Mouse (Mus musculus): ENCODE measurements around the gene Prkcb.

Prkcb gene

DNA sequence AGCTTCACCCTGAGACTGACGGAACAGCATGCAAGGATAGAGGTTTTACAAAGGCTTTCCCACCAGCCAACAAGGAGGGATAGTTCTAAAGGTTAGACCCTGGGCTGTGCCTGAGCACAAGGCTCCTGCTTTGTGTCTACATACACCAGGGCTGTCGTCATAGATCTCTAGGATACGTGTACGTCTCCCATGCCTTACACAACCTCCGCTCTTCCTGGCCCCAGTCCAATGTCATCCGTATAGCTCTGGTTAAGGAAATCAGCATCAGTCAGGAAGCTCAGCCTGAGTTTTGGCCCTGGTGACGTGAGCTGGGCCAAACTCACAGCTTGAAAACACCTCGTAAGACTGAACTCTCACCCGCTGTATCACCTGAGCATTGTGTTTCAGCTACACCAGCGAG lies 307.3 kb downstream of the Prkcb start:
- in situ Hi-C loops (cut with MboI) = no loop called here

DNA sequence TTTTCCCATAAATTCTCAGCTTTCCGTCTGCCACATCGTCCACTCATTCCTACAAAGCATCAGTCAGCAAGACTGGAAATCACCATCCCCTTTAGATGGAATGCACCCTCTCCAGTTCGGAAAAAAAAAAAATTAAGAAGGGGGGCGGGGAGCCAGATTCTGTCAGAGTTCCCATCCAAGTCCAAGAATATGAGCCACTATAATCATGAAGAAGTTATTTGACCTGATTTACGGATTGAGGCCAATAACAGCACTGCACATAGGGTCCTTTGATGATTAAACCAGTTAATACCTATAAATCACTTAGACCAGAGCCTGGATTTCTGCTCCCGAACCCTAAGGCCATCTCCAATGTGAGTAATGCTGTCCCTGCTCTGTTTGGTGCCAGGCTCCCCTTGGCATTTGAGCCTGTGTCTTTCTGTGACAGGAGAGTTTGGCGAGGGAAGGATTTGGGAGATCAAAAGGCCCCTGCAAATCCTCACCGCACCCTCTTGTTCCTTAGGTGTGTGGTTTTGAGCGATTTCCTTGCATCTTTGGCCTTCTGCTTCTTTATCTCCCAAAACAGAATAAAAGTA lies 308.1 kb downstream of the Prkcb start:
- in situ Hi-C loops (cut with MboI) = no loop called here

DNA sequence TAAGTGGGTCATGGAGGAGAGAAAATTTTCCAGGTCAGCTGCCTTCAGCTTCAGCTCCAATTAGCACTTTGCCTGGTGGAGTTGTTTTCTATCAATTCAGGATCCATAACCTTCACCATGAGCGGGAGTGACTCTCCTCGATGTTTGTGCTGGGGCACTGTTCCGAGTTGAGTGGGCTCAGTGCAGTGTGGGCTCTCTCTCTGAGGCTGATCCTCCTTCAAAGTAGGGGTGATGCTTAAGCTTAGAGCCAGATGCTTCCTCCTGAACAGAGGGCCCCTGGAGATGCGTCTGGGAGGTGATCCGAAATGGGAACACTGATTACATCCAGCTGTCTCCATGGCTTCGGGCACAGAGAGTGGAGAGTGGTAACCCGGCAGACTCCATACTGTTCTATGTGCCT lies 308.8 kb downstream of the Prkcb start:
- in situ Hi-C loops (cut with MboI) = no loop called here

DNA sequence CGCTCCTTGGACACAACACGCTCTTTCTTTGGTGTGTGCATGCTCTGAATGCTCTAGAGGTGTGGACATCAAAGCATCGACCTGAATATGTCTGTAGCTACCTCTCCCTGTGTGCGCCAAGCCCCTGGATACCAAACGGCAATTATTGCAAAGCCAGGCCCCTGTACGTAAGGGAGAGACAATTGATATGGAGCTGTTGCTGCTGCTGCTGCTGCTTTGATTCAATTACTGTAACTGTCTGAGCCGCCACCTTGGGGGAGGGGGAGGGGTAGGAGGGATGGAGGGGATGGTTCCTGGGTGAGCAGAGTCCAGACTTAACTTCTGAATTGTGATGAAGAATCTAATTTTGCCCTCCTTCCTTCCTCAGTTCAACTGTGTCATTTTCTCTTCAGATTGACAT lies 312.3 kb downstream of the Prkcb start:
- in situ Hi-C loops (cut with MboI) = no loop called here

DNA sequence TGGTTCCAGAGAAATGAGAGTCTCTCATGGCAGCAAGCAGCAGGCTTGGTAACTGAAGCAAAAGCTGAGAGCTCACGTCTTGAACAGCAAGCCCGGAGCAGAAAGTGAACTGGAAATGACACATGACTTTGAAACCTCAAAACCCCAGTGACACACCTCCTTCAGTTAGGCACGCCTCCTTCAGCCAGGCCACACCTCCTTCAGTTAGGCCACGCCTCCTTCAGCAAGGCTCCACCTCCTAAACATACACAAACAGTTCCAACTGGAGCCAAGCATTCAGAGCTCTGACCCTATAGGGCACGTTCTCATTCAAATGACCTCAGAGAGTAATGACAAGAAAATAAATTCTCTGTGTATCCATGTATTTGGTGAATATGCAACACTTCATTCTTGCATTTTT lies 316.5 kb downstream of the Prkcb start:
- in situ Hi-C loops (cut with MboI) = no loop called here

DNA sequence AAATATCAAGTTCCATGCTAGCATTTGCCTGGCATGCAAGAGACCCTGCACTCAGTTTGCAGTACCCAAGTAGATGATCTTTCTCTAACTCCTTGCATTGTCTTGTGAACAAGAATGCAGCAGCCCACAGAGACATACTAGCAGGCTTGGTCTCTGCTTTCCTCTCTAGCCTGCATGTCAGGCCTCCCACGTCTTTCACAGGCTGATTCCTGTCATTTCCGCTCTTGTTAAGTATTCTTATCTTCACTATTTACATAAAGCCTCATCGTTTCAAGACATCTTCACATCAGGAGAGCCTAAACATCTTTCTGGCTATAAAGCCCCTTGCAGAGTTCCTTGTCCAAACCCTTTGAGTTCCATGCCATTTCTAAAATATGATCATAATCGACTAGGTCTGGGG lies 320.9 kb downstream of the Prkcb start:
- in situ Hi-C loops (cut with MboI) = no loop called here

DNA sequence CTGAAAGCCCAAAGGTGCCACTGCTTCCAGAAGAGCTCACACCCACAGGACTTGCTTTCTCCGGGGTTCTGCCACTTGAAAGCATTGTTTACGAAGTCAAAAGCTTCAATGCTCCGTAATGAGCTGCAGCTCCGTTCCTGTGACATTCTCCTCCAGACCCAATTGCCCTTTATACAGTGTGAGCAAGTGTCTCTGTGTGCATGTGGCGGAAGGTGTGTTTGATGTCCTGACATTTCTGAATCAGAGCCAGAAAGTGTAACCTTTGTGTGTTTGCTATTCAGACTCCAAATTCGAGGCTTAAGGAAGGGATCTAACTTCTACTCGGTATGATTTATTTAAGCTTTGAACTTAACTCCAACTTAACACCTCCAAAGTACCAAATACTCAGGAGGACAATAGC lies 321.6 kb downstream of the Prkcb start:
- in situ Hi-C loops (cut with MboI) = no loop called here

DNA sequence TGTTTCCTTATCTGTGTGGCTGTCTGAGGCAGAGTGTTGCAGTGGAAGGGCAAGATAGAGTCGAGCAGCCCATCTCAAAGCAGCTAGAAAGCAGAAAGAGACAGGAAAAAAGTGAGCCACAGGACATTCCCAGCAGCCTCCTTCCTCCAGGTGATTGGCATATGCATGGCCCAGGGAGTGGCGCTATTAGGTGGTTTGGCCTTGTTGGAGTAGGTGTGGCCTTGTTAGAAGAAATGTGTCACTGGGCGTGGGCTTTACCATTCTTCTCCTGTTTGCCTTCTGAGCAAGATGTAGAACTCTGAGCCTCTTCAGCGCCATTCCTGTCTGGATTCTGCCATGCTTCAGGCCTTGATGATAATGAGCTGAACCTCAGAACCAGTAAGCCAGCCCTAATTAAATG lies 325.3 kb downstream of the Prkcb start:
- in situ Hi-C loops (cut with MboI) = no loop called here

DNA sequence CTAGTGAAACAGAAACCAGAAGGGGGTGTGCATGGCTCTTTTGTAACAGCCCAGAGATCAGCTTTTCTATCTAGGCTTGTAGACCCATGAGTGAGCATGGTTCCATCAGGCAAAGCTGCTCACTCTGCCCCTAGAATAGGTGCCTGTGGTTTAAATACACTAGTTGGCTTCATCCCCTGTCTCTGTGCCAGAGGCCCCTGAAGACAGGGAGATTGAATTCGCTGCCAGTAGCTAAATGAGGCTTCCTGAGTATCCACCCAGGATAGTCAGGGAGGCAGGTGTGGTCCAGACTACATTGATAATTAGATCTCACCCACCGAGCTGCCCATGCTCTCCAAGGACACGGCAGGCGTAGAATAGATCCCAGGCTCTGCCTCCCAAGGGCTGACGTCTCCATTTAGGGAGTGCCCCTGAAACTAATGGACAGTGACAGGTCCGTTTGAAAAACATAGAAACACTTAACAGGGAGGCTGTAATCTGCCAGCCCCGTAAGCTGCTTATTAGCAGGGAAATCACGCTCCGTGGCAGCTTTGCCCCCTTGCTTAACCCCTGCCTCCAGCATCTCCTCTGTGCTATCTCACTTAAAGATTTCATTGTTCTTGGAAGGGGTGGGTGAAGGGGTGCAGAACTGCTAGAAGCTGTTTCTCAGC lies 333.7 kb downstream of the Prkcb start:
- in situ Hi-C loops (cut with MboI) = no loop called here

DNA sequence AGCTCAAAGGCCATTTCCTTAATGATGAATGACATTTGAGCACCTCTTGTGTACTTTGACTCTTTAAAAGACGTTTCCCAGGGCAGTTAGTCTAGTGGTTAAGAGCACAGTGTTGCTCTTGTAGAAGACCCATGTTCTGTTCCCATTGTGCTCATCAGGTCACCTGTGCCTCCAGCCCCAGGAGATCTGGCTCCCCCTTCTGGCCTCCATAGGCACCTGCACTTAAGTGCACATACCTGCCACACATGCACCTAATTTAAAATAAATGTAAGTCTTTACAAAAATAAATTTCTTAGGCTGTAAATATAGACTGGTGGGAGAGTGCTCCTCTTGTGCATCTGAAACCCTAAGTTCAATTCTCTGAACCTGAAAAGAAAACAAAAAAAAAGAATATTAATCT lies 335.2 kb downstream of the Prkcb start:
- in situ Hi-C loops (cut with MboI) = no loop called here

DNA sequence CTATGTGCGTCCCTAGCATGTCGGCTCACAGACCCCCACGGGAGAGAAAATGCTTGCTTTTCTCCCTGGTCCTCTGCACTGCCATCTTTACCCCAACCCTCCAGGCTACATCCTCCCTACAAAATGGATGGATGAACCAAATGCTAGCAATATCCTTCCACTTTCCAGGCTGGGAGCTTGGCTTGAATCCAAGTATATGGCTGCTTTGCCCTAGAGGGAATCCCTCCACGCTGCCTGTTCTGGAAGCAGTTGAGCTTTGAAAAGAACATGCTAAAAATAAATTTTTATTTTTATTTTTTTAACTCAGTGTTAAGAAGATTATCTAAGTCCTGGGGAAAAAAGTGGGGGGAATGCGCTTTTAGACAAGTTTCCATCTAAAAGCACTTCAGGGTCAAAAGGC lies 339.5 kb downstream of the Prkcb start:
- in situ Hi-C loops (cut with MboI) = no loop called here

DNA sequence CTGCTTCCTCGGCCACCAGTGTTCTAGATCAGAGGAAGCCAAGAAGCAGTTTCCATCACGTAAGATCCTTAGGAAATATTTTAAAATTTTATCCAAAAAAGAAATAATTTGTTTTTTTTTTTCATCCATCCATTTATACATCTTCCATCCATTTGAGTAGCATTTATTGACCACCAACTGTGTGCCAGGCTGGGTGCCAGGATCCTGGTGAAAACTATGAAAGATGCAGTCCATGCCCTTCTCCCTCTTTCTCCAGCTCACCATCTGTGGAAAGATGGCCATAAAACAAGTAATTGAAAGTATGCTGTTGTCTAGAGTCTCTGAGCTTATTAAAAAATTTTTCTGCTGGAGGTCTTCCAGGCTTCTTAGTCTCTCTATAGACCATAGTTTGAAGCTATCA lies 341.8 kb downstream of the Prkcb start:
- in situ Hi-C loops (cut with MboI) = no loop called here

DNA sequence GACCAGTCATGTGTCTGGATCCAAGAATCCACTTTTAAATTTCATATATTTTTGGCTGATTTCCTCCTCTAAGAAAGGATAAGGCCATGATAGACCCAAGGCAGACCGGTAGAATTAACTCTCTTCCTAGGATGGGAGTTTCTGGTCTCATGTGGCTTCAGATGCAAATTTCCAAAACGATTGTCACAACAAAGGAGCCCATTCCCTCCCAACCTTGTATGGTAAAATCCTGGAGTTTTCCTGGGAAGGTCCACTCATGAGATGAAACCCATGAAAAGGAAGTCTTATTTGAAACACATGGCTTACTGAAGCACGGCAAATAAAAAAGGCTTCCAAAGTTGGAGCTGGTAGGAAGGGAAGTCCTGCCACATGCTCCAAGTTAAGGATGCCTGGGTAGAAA lies 342.6 kb downstream of the Prkcb start:
- in situ Hi-C loops (cut with MboI) = no loop called here

DNA sequence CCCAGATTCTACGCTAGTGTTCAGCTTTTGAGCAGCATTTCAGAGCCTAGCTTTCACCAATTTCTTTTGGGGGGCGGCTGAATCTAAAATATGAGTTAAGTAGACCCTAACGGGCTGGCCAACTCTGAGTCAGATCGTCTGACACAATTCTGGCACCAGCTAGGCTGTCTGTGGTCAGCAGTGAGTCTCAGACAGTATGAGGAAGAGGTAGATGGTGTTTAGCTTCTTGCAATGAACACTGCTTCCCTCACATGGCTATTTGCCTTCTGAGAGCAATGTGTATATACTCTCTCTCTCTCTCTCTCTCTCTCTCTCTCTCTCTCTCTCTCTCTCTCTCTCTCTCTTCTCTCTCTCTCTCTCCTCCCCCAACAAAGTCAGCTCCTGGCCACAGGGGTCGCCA lies 344.4 kb downstream of the Prkcb start:
- in situ Hi-C loops (cut with MboI) = no loop called here

DNA sequence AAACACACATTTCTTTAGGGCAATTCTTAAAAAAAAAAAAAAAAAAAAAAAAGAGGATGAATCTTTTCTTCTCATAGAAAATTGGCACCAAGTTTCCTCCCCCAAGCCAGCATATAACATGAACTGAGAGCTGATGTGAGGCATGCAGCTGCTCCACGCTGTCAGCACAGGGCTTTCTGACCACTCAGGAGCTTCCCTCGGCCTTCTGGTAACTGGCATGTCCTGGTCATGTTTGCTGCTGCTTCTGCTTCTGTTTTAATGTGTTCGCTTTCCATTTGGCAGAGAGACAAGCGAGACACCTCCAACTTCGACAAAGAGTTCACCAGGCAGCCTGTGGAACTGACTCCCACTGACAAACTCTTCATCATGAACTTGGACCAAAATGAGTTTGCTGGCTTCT lies 344.9 kb downstream of the Prkcb start:
- in situ Hi-C loops (cut with MboI) = no loop called here

DNA sequence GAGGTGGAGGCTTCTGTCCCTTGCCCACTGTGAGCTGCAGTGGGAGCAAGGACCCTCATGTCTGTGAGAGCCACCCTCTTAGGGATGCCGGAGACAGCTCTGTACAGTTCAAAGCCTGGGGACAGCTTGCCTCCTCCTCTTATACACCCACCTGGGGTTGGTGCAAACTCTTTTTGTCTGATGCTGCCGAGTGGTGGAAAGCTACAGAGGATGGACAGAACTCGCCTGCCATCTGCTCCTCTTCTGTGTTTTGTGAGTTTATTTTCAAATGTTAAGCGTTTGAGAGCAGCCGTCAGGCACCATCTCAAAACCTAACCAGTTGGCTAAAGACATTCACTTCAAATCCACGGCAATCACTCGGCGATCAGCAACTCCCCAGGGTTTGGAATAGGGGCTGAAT lies 355.1 kb downstream of the Prkcb start:
- in situ Hi-C loops (cut with MboI) = no loop called here

DNA sequence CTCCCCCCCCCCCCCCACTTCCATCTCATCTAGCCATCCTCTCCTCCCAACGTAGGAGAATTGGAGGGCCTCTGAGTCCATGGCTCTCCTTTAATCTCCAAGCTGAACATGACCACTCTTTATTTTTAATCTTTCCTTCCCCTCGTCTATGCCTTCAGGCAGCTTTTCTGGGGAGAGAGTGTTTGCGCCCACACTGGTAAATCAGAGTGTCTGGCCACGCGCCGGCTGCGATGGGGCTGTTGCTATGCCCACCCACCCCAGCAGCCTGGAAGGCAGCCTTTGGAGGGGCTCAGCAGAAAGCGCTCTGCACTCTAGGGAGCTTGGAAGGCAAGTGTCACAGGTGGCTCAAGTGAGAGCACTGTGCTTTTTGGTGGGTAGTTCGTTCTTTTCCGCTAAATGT lies 360.8 kb downstream of the Prkcb start:
- in situ Hi-C loops (cut with MboI) = no loop called here

DNA sequence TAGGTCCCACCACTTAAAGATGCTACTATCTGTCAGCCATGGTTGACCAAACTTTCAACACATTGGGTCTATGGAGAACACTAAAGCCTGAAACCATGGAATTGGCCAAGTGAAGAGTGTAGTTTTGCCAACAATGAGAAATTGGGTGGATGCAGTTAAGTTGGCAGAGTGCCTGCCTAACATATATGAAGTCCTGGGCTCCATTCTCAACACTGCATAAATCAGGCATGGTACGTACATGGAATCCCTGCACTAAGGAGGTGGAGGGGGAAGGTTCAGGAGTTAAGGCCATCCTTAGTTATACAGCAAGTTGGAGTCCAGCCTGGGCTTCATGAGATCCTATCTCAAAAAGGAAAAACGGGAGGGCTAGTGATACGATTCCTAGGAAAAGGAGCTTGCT lies 364.0 kb downstream of the Prkcb start:
- in situ Hi-C loops (cut with MboI) = no loop called here

DNA sequence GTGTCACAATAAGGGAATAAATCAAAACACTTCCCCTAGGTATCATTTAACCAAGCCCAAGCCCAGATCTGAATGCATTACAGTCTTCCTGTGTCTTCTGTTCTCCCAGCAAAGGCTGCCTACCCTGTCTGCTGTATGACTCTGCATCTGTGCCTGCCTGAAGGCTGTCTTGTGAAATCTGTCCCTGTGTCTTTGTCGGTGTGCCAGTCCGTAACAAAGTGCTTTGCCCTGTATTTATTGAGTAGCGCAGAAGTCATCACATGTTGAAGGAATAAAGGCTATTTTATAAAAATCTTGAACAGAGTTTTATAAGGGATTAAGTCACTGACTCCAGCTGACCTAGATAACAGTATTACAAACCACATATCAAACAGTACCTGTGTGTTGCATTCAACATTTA lies 368.1 kb downstream of the Prkcb start:
- in situ Hi-C loops (cut with MboI) = no loop called here

DNA sequence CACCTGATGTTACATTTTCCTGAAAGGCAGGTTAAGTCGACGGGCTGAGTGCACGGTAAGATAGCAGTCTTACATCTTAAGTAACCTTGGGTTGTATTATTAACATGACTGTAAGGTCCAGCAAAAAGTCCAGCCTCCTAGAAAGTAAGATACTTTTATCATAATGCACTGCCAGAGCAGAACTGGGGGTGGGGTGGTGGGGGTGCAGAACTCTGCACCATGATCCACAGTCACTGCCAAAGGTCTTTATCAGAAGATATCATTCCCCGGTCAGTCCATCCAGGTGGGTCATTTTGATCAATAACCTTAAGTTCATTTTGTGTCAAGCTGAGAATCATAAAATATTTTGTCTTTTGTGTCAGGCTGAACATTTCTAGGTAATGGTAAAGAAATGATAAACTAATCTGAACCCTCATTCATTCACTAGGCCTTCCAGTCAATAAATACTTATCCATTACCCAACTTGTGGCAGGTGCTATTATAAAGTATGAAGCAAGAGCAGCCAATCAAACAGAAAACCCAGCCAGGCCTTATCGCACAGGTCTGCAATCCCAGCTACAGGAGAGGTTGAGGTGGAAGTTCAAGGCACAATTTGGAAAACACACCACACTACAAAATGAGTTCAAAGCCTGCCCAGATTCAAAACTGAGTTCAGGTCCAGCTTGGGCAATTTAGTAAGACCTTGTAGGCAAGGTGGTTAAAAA lies 369.0 kb downstream of the Prkcb start:
- in situ Hi-C loops (cut with MboI) = no loop called here

DNA sequence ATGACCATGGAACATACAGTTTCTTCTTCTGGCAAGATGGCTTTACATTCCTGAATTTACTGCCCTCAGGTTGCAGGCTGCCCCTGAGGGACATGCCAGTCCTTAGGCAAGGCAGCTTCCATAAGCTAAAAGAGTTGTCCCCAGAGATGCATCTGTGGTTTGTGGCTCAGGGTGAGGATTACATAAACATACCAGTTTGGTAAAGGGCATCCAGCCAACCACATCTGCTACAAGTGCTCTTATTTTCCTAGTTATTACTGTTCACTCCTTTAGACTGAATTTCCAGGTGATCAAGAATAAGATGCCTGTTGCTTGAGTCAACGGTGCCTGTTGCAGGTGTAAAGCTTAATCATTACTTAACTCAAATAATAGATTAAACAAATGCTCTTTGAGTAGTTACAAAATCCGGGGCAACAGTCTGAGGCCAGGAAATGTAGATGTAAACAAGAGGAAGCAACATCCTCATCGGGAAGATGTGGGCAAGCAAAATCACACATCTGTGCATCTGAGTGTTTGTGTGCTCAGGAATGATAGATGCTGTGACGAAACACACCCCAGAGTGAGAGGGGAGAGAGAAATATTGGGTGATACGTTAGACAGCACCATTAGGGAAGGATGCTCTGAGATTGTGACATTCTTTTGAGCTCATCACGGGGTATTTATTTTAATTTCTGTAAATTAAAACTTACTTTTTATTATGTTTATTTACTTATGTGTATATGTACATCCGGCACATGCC lies 376.9 kb downstream of the Prkcb start:
- in situ Hi-C loops (cut with MboI) = no loop called here

DNA sequence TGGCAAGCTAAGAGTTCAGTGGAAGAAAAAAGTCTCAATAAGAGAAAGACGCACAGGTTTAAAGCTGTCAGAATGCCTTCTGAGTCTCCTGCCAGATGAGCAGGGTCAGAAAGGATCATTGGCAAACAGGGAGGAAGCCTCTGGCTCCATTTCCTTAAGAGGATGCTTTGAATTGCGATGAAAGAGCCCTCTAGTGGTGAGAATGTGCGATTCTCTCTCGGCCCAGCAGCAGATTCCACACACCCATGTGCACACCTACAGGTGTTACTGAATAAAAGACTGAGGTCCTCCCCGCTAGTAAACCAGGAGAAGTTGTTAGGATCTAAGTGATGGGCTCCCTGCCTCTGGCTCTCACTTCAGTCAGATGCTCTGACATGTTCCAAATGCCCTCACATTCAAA lies 379.4 kb downstream of the Prkcb start:
- in situ Hi-C loops (cut with MboI) = no loop called here

DNA sequence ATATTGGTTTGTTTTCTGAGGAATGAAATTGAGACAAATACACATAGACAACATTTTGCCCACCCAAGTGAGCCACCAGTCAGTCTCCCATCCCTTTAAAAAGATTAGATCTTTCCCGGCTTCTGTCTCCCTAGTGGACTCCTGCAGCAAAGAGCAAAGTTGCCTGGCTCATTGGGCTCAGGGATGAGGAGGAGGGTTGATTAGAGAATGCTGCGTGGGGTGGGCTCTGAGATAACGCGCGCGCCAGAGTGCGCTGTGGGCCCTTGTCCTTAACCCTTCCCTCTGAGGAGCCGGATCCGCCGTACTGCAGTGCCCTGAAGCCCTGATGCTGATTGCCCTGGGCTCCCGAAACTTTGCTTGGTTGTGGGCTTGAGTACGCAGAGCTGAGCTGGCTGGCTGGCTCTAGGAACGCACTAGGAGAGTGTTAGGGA lies 381.9 kb downstream of the Prkcb start, which contains the start of gene Cacng3:
Gene Cacng3, plus strand, starts transcription at position 51 of the 431 bp plus-strand sequence.
- in situ Hi-C loops (cut with MboI) = no loop called here
